Mouse (Mus musculus): ENCODE measurements around the gene Gps2.

The Gps2 gene

GRCm38 (mm10) chr11:69886907-69887635 is 26.6 kb upstream of the Gps2 start:
- no peak for DNase-seq (ENCODE audit: low spot score)

GRCm38 (mm10) chr11:69891482-69891881 is 22.2 kb upstream of the Gps2 start:
- no peak for DNase-seq (ENCODE audit: low spot score)

DNA sequence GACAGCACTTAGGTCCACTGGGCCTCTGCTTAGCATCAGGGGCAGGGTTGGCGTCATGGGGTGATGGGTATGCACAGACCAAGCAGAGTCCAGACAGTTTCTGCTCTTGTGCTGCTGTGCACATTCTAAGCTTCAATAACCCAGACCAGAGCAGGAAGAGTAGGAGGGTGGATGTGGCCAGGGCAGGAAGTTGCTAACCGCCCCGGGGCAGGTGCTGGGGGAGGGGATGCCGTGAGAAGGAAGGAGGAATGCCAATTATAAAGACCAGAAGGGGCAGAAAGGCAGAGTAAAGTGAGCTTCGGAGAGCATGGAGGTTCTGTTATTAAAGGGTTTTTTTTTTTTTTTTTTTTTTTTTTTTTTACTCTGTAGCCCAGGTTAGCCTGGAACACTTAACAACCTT is 19.0 kb upstream of the Gps2 start:
- no peak for DNase-seq (ENCODE audit: low spot score)

DNA sequence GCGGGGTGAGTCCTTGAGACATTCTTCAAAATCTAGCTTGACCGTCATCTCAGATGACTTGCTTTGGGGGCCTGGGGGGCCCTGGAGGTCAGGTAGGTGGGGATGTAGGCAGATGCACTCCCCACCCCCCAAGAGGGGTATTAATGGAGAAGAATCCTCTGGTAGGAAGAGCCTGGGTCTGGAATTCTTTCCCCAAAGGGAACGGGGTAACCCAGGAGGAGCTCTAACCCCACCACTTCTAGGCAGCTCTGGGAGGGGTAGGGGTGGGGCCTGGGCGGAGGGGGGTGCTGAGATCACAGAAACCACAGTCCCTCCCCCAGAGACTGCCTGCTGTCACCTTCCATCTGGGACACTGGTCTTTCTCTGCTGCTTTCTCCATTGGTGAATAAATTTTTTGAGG is 18.4 kb upstream of the Gps2 start, which contains the start of gene Acap1:
Gene Acap1 (minus strand): TSS at position 249 of the 400 bp plus-strand sequence.
- no peak for DNase-seq (ENCODE audit: low spot score)

DNA sequence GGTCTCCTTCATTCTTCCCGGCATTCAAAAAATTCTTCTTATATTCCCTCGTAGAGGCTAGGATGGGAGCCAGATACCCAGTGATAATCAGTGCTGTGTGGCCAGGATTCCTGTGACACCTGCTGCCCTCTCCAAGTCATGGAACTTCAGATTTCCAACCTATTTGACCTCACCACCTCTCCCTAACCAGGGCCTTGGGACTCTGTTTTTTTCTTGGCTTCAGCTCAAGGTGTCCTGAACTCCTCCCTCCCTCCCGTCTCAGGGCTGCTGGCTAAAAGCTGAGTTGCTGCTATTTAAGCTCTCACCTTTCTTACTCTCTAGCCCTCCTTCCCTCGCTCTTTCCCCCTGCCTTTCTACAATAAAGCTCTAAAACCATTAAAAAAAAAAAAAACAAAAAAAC is 13.8 kb upstream of the Gps2 start:
- no peak for DNase-seq (ENCODE audit: low spot score)

DNA sequence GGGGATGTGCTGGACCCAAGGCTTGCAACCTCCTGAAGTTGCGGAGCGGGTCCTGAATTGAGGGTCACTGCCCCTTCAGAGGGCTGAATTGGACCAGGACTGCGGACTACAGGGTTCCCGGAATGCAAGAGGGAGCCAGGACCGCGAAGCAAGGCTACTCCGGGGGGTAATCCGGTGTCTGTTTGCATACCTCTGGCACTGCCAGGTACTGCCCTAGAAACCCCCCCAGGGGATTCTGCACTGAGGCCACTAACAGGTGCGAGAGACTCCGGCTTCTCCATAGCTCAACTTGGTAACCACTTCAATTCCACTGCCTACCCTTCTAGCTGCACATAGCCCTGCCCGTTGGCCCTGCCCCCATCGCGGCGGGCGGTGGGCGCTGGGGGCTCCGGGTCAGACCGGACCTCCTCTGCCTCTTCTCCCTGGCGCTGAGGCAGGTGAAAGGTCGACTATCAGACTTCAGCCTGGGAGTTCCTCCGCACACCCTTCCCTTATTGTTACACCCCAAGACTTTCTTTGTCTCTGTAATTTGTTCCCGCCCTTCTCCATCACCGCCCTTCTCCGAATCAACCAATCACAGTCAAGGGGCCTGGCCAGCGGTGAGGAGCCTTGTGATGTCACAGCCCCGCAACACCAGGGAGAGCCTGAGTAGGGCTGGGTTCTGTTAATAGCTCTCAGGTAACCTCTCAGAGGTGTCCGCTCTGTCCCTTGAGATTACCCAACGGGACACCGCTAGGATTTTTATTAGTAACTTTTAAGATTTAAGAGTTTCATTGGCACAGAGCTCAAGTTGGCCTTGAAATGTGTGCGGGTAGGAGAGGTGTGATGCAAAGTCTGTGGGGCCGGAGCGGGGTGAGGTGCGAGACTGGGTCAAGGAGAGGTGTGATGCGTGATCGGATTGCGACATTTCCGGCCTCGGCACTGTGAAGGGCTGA is 12.9 kb upstream of the Gps2 start, which contains the start of the genes 2810408A11Rik and Neurl4:
Gene 2810408A11Rik (minus strand): TSS at position 517 of the 935 bp plus-strand sequence.
Gene Neurl4 (plus strand): TSS at position 602 of the 935 bp plus-strand sequence.
- DNase-seq (ENCODE audit: low spot score): peak; percentile 84

- DNase-seq (ENCODE audit: low spot score): peak; percentile 92
Measured at GRCm38 (mm10) chr11:69901406-69901846, 12.3 kb upstream of the Gps2 start.

DNA sequence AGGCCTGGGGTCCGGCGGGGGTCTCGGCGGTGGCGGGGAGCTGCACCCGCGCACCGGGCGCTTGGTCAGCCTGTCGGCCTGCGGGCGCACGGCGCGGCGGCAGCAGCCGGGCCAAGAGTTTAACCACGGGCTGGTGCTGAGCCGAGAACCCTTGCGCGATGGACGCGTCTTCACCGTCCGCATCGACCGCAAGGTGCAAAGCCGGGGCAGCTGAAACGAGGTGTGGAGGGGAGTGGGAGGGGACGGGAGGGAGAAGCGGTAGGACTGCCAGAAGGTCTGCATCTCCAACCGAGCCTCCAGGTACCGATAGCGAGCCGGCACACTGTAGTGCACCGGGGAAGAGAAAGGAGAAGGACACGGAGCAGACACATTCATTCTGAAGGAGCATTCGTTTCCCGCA is 11.7 kb upstream of the Gps2 start:
- DNase-seq (ENCODE audit: low spot score): no peak

GRCm38 (mm10) chr11:69902972-69903371 is 10.7 kb upstream of the Gps2 start:
- DNase-seq (ENCODE audit: low spot score): no peak

- no peak for DNase-seq (ENCODE audit: low spot score)
Measured at GRCm38 (mm10) chr11:69904311-69904710, 9.4 kb upstream of the Gps2 start.

GRCm38 (mm10) chr11:69908645-69909044 is 5.0 kb upstream of the Gps2 start:
- DNase-seq (ENCODE audit: low spot score): no peak

GRCm38 (mm10) chr11:69909174-69909573 is 4.5 kb upstream of the Gps2 start:
- no peak for DNase-seq (ENCODE audit: low spot score)

DNA sequence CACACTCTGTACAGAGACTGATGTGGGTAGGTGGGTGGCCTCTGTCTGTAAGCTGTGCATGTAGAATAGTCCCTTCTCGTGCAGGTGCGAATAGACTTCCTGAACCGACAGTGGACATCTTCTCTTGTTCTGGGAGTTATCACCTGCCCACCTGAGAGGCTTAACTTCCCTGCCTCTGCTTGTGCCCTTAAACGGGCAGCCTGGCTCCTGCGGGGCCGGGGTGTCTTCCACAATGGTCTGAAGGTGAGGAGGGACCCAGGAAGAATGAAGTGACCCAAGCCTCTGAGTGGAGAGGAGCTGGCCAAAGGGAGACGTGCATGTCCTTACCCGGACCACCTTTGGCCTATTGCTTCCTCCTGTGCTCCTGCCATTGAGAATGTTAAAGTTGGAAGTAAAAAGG is 3.5 kb upstream of the Gps2 start:
- DNase-seq (ENCODE audit: low spot score): no peak

DNA sequence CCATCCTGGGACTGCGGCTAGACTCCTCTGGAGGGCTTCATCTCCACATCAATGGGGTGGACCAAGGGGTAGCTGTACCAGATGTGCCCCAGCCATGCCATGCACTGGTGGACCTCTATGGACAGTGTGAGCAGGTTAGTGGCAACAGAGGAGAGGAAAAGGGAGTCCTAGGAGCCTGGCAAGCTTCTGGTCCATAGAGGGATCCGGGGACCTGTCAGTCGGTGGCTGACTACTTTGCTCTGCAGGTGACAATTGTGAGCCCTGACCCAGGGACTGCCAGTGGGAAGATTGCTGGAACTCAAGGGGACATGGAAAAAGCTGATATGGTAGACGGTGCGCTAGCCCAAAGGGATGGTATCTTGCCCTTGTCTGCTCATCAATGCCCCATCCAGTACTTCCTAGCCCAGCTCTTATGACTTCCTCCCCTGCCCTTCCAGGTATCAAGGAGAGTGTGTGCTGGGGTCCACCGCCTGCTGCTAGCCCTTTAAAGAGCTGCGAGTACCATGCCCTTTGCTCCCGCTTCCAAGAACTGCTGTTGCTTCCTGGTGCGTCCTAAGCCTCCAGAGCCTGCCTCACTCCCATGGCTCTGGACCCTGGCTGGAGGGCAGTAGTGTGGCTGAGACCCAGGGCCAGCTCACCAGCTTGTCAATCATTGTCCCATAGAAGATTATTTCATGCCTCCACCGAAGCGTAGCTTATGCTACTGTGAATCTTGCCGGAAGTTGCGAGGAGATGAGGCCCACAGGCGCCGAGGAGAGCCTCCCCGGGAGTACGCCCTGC is 2.7 kb upstream of the Gps2 start:
- DNase-seq (ENCODE audit: low spot score): no peak

GRCm38 (mm10) chr11:69911701-69912100 is 2.0 kb upstream of the Gps2 start:
- DNase-seq (ENCODE audit: low spot score): no peak

GRCm38 (mm10) chr11:69912716-69913530 is 765 bp upstream of the Gps2 start:
- DNase-seq (ENCODE audit: low spot score): no peak

- DNase-seq (ENCODE audit: low spot score): no peak
Measured at GRCm38 (mm10) chr11:69914372-69914764, 680 bp downstream of the Gps2 start.

GRCm38 (mm10) chr11:69914917-69915430 is 1.3 kb downstream of the Gps2 start:
- no peak for DNase-seq (ENCODE audit: low spot score)

DNA sequence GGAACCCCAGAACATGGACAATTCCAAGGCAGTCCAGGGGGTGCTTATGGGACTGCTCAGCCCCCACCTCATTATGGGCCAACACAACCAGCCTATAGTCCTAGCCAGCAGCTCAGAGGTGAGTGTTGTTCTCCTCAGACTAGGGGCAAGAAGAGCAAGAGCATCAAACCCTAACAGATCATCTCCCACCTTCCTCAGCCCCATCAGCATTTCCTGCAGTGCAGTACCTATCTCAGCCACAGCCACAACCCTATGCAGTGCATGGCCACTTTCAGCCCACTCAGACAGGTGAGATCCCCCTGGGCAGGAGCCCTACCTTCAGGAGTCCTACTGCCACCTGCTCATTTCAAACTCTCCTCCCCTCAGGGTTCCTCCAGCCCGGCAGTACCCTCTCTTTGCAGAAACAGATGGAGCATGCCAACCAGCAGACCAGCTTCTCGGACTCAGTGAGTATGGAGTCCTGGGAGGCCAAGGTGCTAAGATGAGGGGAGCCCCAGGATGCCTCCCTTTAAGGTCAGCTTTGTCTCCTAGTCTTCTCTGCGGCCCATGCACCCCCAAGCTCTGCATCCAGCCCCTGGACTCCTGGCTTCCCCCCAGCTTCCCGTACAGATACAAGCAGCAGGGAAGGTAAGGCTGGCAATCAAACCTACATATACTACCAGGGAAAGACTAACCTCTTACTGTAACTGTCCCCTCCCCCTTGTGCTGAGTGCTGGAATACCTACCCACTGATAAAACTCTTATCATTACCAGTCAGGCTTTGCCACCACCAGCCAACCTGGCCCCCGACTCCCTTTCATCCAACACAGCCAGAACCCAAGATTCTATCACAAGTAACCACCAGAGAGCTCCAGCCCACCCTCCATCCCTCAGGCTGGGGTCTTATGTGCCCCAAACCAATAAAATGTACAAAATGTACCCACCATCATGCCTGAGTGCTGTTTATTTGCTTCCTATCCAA is 2.3 kb downstream of the Gps2 start:
- DNase-seq (ENCODE audit: low spot score): no peak

Measured in layer of hippocampus, adult 9-10 months (tissue).